Mouse (Mus musculus): ENCODE measurements at regions not wholly inside any gene's neighbourhood (a gene's known extent, or its start where the extent isn't known, plus 50 kb on each side); places are given as distances from the start of the nearest gene placed in this dataset.

- H3K9ac ChIP-seq, result no peak overlapping the region
- H3K9me3 ChIP-seq (ENCODE audit: low read length), result no peaks in the 10 kb centered on the region
- no peak overlapping the region; the same call in 1 of the 2 replicates for H3K4me2 ChIP-seq (ENCODE audit: low read depth)
- H3K27ac ChIP-seq (ENCODE audit: low read depth, low read length), result no peak overlapping the region
- ATAC-seq (peak; percentile 80), DNase-seq (peak; percentile 57)
- no peaks in the 10 kb centered on the region for H3K36me3 ChIP-seq (ENCODE audit: insufficient read depth)
- no peaks in the 10 kb centered on the region for H3K4me1 ChIP-seq (ENCODE audit: insufficient read depth)
- no peaks in the 10 kb centered on the region for H3K27me3 ChIP-seq (ENCODE audit: insufficient read depth, low read length)
- H3K4me3 ChIP-seq (ENCODE audit: low read depth, low read length), result no peak overlapping the region
- 20% methylated on average over 10 of the region's 10 CpGs for WGBS
- no peak for TF ChIP-seq CTCF (IDR thresholded peaks at IDR 0.05; ENCODE audit: low read depth)
Observed at GRCm38 (mm10) chr12:12866590-12866989, 75.1 kb downstream of the Mycn start.

- Histone ChIP-seq H3K9ac (no peak overlapping the region), H3K27ac (ENCODE audit: low read depth, low read length) (no peak overlapping the region), H3K4me2 (ENCODE audit: low read depth) (no peak overlapping the region), H3K4me3 (ENCODE audit: low read depth, low read length) (no peak overlapping the region), H3K36me3 (ENCODE audit: insufficient read depth) (no peaks in the 10 kb centered on the region), H3K27me3 (ENCODE audit: insufficient read depth, low read length) (no peaks in the 10 kb centered on the region), H3K9me3 (ENCODE audit: low read length) (no peaks in the 10 kb centered on the region), H3K4me1 (ENCODE audit: insufficient read depth) (no peaks in the 10 kb centered on the region)
- no peak for TF ChIP-seq CTCF (IDR thresholded peaks at IDR 0.05; ENCODE audit: low read depth)
- ATAC-seq (no peak), DNase-seq (no peak)
- 20% methylated on average over 2 of the region's 2 CpGs for WGBS
Observed at GRCm38 (mm10) chr12:12850681-12851080, 91.0 kb downstream of the Mycn start.

- TF ChIP-seq CTCF (IDR thresholded peaks at IDR 0.05; ENCODE audit: low read depth), result no peak
- no peak overlapping the region for H3K4me2 ChIP-seq (ENCODE audit: low read depth)
- H3K36me3 ChIP-seq (ENCODE audit: insufficient read depth), result no peaks in the 10 kb centered on the region
- no peak overlapping the region for H3K4me3 ChIP-seq (ENCODE audit: low read depth, low read length)
- no peaks in the 10 kb centered on the region for H3K4me1 ChIP-seq (ENCODE audit: insufficient read depth)
- WGBS, result 66% methylated on average over 1 of the region's 1 CpGs
- H3K27me3 ChIP-seq (ENCODE audit: insufficient read depth, low read length), result no peaks in the 10 kb centered on the region
- H3K9me3 ChIP-seq (ENCODE audit: low read length), result no peaks in the 10 kb centered on the region
- no peak overlapping the region for H3K27ac ChIP-seq (ENCODE audit: low read depth, low read length)
- ATAC-seq, result no peak
- DNase-seq, result no peak
- H3K9ac ChIP-seq, result no peak overlapping the region
Observed at GRCm38 (mm10) chr12:12846716-12847115, 95.0 kb downstream of the Mycn start.

GRCm38 (mm10) chr12:12842247-12842957 is 99.3 kb downstream of the Mycn start:
- H3K4me1 ChIP-seq (ENCODE audit: insufficient read depth), result no peaks in the 10 kb centered on the region
- no peak overlapping the region for H3K27ac ChIP-seq (ENCODE audit: low read depth, low read length)
- 39% methylated on average over 17 of the region's 17 CpGs for WGBS
- H3K27me3 ChIP-seq (ENCODE audit: insufficient read depth, low read length), result no peaks in the 10 kb centered on the region
- H3K9me3 ChIP-seq (ENCODE audit: low read length), result no peaks in the 10 kb centered on the region
- H3K4me3 ChIP-seq (ENCODE audit: low read depth, low read length), result no peak overlapping the region
- TF ChIP-seq CTCF (IDR thresholded peaks at IDR 0.05; ENCODE audit: low read depth), result no peak
- no peak overlapping the region for H3K4me2 ChIP-seq (ENCODE audit: low read depth)
- no peak for ATAC-seq
- no peak overlapping the region for H3K9ac ChIP-seq
- no peak for DNase-seq
- H3K36me3 ChIP-seq (ENCODE audit: insufficient read depth), result no peaks in the 10 kb centered on the region

GRCm38 (mm10) chr12:12841385-12842238 is 100.1 kb downstream of the Mycn start:
- no peak for ATAC-seq
- no peak for TF ChIP-seq CTCF (IDR thresholded peaks at IDR 0.05; ENCODE audit: low read depth)

GRCm38 (mm10) chr12:12840661-12841384 is 100.9 kb downstream of the Mycn start:
- no peaks in the 10 kb centered on the region for H3K4me1 ChIP-seq (ENCODE audit: insufficient read depth)
- ATAC-seq (no peak), DNase-seq (no peak)
- H3K36me3 ChIP-seq (ENCODE audit: insufficient read depth), result no peaks in the 10 kb centered on the region
- no peak overlapping the region for H3K4me3 ChIP-seq (ENCODE audit: low read depth, low read length)
- no peak for TF ChIP-seq CTCF (IDR thresholded peaks at IDR 0.05; ENCODE audit: low read depth)
- no peaks in the 10 kb centered on the region for H3K9me3 ChIP-seq (ENCODE audit: low read length)
- H3K27ac ChIP-seq (ENCODE audit: low read depth, low read length), result no peak overlapping the region
- no peaks in the 10 kb centered on the region for H3K27me3 ChIP-seq (ENCODE audit: insufficient read depth, low read length)
- H3K9ac ChIP-seq, result no peak overlapping the region
- 41% methylated on average over 17 of the region's 17 CpGs for WGBS
- no peak overlapping the region for H3K4me2 ChIP-seq (ENCODE audit: low read depth)

More at GRCm38 (mm10) chr12:12841385-12842238, 100.1 kb downstream of the Mycn start:
- Histone ChIP-seq H3K36me3 (ENCODE audit: insufficient read depth) (no peaks in the 10 kb centered on the region), H3K9ac (no peak overlapping the region), H3K27ac (ENCODE audit: low read depth, low read length) (no peak overlapping the region), H3K4me3 (ENCODE audit: low read depth, low read length) (no peak overlapping the region), H3K4me2 (ENCODE audit: low read depth) (no peak overlapping the region), H3K9me3 (ENCODE audit: low read length) (no peaks in the 10 kb centered on the region), H3K4me1 (ENCODE audit: insufficient read depth) (no peaks in the 10 kb centered on the region), H3K27me3 (ENCODE audit: insufficient read depth, low read length) (no peaks in the 10 kb centered on the region)
- DNase-seq, result no peak
- 81% methylated on average over 5 of the region's 5 CpGs for WGBS

Measured in forebrain, postnatal 0 days (tissue).